Mouse (Mus musculus) layer of hippocampus, adult 2 months (tissue): ENCODE measurements around the gene Jade2. TPM values are rescaled to one million over a fixed set of nuclear protein-coding genes. Genes with fewer than 3 reads are reported as not detected.
A peak's percentile ranks its signal among the peaks of the same experiment; 100 is the strongest.

Experiments used
- DNase-seq, 2 experiments: peaks; one replicate each; pipeline ENCODE4 v3.0.0; 2022; ENCODE audit warnings: low spot score in 2 of 2
- H3K27ac ChIP-seq: fragments of 200-600 bp; 2 replicates; pipeline ENCODE4 v1.8.1; 2022
- H3K4me3 ChIP-seq: fragments of 200-600 bp; 2 replicates; pipeline ENCODE4 v1.8.1; 2022; ENCODE audit warnings: mild to moderate bottlenecking
- CTCF ChIP-seq: fragments of 200-600 bp; conservative IDR thresholded peaks from 2 replicates; pipeline ENCODE4 v1.8.1; 2022; ENCODE audit warnings: antibody characterized with exemption, mild to moderate bottlenecking, moderate library complexity
- total RNA-seq, 2 experiments: library from RNA; stranded (reverse); gene quantifications; 2 replicates each; pipeline ENCODE4 v1.2.3; 2021

Jade2 gene
- total RNA-seq, 2 experiments from 2014 or later, result 39.2 to 42.1 TPM

- TF ChIP-seq CTCF, result peak; percentile 94
- H3K27ac ChIP-seq, result no peak overlapping the region
- DNase-seq, result peak; percentile 36 to 78
- no peak overlapping the region for H3K4me3 ChIP-seq
Measured at GRCm38 (mm10) chr11:51820861-51821260, 36.6 kb downstream of the Jade2 start.

GRCm38 (mm10) chr11:51819964-51820363 is 37.5 kb downstream of the Jade2 start:
- peak; percentile 74 for TF ChIP-seq CTCF
- DNase-seq, result peak in 1 of 2 experiments; percentile 33
- H3K4me3 ChIP-seq, result no peak overlapping the region
- H3K27ac ChIP-seq, result no peak overlapping the region

GRCm38 (mm10) chr11:51818837-51819236 is 38.6 kb downstream of the Jade2 start:
- Histone ChIP-seq H3K27ac (no peak overlapping the region), H3K4me3 (no peak overlapping the region)
- no peak for TF ChIP-seq CTCF
- no peak for DNase-seq

- Histone ChIP-seq H3K27ac (no peak overlapping the region), H3K4me3 (no peak overlapping the region)
- DNase-seq, result peak; percentile 75 to 91
- TF ChIP-seq CTCF, result peak; percentile 99
Measured at GRCm38 (mm10) chr11:51817756-51818155, 39.7 kb downstream of the Jade2 start.

GRCm38 (mm10) chr11:51812022-51812546 is 45.4 kb downstream of the Jade2 start:
- no peak for TF ChIP-seq CTCF
- no peak overlapping the region for H3K4me3 ChIP-seq
- DNase-seq, result no peak
- H3K27ac ChIP-seq, result no peak overlapping the region

GRCm38 (mm10) chr11:51811230-51811629 is 46.2 kb downstream of the Jade2 start:
- H3K4me3 ChIP-seq, result no peak overlapping the region
- TF ChIP-seq CTCF, result peak; percentile 65
- H3K27ac ChIP-seq, result no peak overlapping the region
- no peak for DNase-seq

GRCm38 (mm10) chr11:51809632-51810224 is 47.7 kb downstream of the Jade2 start:
- H3K27ac ChIP-seq, result no peak overlapping the region
- DNase-seq, result peak; percentile 32 to 40
- peak; percentile 49 for TF ChIP-seq CTCF
- no peak overlapping the region for H3K4me3 ChIP-seq

GRCm38 (mm10) chr11:51807108-51807879 is 50.2 kb downstream of the Jade2 start:
- no peak for DNase-seq
- no peak overlapping the region for H3K4me3 ChIP-seq
- no peak overlapping the region for H3K27ac ChIP-seq
- no peak for TF ChIP-seq CTCF

- no peak for TF ChIP-seq CTCF
- Histone ChIP-seq H3K4me3 (peak overlapping the region; percentile 66), H3K27ac (peak overlapping the region; percentile 88)
- peak; percentile 76 to 80 for DNase-seq
Measured at GRCm38 (mm10) chr11:51805221-51805981, 52.1 kb downstream of the Jade2 start.

GRCm38 (mm10) chr11:51800634-51801325 is 56.7 kb downstream of the Jade2 start:
- H3K27ac ChIP-seq, result peak overlapping the region; percentile 53; the same call in 1 of the 2 replicates
- no peak overlapping the region for H3K4me3 ChIP-seq
- no peak for TF ChIP-seq CTCF
- DNase-seq, result no peak

GRCm38 (mm10) chr11:51796272-51796671 is 61.2 kb downstream of the Jade2 start:
- TF ChIP-seq CTCF, result no peak
- no peak overlapping the region for H3K27ac ChIP-seq
- H3K4me3 ChIP-seq, result no peak overlapping the region
- DNase-seq, result no peak

GRCm38 (mm10) chr11:51790662-51791061 is 66.8 kb downstream of the Jade2 start:
- Histone ChIP-seq H3K27ac (no peak overlapping the region), H3K4me3 (no peak overlapping the region)
- TF ChIP-seq CTCF, result no peak
- no peak for DNase-seq
